Mouse (Mus musculus): ENCODE results near the gene Stxbp3.

- TF ChIP-seq CTCF (IDR thresholded peaks at IDR 0.05; ENCODE audit: extremely low read depth, insufficient read depth, insufficient read length, insufficient replicate concordance) (no peak), POLR2A (IDR thresholded peaks at IDR 0.05; ENCODE audit: low read depth, low read length) (no peak)
These were observed 44.5 kb upstream of the Stxbp3 start for GRCm38 (mm10) chr3:108884706-108885289.

Data from spleen, adult 2 months (tissue).